Mouse (Mus musculus): ENCODE data around the gene Serp2. TPM values are rescaled to one million over a fixed set of nuclear protein-coding genes. Genes with fewer than 3 reads are reported as not detected.

Gene Serp2
- total RNA-seq, 2 experiments from 2014 or later, result not detected

DNA sequence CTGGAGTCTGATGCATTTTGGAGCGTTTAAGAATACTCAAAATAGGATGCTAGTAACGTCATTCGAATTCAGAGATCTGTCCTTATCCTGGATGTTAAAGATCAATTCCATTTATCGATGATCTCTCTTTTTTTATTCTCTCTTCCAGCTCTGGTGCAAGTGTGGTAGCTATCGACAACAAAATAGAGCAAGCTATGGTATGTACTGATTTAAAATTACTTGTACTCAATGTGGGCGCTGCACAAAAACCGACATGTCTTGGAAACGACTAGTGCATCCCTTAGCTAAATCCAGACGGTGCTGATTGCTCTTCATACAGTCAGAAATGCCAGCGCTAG, 51.6 kb downstream of the Serp2 start:
- no peak for ATAC-seq (replicated peaks; ENCODE audit: low FRiP score, poor library complexity, severe bottlenecking)

DNA sequence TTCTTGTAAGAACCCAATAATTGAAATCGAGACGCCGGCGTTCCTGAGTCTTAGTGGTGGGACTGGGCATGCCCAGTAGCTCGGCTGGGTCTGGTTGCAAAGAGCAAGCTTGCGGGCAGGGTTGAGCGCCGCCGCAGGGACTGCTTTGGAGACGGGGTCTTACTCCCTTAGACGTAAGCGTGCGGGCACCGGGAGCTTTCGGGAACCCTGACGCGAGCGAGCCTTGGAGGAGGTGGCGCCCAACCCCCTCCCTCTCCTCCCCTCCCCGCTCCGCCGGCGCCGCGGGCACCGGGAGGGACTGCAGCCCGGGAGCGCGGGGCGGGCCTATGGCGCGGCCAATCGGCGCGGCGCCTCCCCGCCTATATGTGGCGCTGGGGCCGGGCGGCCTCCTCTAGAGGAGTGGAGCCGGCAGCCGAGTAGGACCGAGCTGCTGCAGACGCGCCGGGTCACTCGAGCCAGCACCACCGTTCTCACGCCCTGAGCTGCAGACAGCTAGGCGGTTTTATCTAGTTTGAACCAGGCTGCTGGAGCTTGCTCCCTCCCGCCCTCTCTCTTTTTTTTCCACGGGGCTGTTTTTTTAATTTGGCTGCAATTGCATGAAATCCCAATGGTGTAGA, 52.5 kb downstream of the Serp2 start:
- ATAC-seq (replicated peaks; ENCODE audit: low FRiP score, poor library complexity, severe bottlenecking), result peak; percentile 83

DNA sequence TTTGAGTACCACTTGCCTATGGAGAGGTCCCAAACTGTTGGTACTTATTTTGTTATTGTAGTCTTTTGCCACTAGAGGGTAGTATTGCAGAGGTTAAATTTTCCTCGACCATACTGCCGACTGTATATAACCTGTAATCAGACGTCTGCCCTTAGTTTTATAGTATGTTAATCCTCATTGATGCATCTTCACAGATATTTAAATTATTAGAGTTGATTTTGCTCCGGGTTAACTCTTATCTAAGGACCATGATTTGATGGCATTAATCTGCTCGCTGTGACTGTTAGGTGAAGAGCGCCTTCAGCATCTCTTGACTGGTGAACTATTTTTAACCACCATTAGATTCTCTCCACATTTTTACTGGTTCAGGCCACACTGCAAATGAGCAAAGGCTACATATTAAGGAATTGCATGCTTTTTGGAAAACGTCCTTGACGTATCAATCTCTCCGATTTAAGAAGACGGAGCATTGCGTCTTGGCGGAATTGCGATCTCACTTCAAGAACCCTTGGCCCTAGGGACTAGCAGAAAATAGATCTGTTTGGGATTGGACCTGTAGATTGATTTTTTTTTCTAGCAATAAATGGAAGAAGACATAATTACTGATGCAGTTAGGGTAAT, 53.3 kb downstream of the Serp2 start:
- peak; percentile 43; the same call in 1 of the 2 replicates for ATAC-seq (replicated peaks; ENCODE audit: low FRiP score, poor library complexity, severe bottlenecking)

DNA sequence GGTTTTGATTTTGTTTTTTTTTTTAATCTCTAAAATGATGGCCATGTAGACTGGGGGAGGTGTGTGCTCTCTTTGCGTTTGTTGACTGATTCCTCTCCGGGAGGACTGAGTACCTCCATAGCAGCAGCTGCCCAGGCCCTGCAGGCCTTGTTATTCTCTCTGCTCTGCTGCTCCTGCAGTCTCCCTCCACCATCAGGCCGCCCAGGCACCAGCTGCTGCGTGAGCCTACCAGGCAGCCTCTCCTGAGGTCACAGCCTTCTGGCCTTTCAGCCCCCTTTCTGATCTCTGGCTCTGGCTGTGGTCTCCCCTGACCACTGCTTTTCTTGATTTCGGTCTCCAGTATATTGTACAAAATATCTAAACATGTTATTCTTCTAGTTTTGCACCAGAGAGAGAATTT, 56.7 kb downstream of the Serp2 start:
- no peak for ATAC-seq (replicated peaks; ENCODE audit: low FRiP score, poor library complexity, severe bottlenecking)

DNA sequence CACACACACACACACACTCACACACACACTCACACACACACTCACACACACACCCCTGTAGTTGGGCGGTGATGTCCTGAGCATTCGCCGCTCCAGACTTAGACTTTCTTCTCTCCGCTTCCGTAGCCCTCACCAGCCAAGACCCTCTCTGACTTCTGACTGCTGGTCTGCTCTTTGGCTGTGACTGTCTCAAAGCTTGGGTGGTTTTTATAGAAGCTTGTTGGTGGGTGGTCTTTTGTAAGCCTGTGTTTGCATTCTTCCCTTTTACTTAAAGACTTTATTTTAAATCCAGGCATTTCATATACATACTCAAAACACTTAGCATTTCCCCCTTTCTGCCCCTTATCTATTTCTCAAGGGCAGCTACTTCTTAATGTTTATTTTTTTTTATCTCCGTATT, 57.2 kb downstream of the Serp2 start:
- no peak for ATAC-seq (replicated peaks; ENCODE audit: low FRiP score, poor library complexity, severe bottlenecking)

DNA sequence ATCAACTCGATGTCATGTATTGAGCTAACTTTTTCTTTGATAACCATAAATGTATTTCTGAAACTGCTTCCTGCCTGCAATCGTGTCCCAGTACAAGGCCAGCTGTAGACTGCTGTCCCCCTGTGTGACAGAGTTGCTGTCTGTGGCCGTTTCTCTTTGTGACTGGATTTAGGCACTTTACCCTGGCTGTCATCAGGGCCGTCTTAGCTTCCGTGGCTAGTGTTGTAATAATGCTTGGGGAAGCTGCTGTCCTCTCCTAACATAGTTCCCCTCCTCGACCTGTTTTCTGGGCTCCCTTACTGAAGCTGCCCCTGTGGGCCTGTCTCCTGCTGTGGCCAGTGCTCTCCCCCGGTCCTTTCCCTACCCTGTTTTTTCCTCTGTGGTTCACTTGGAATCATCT, 58.5 kb downstream of the Serp2 start:
- ATAC-seq (replicated peaks; ENCODE audit: low FRiP score, poor library complexity, severe bottlenecking), result no peak

DNA sequence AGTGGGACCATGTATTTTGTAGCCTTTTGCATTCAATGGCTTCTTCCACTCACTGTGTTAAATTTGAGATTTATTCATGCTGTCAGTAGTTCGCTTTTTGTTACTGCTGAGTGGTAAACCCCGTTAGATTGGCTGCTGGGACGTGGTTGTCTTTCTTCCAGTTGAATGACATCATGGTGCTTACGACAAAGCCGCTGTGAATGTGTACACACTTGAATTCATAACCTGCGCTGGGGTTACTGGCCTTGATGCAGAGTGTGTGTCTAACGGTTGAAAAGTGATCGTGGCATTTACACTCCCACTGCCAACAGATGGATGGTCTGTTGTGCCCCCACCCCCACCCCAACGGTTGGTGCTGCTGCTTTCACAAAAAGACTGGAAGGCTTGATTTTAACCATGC, 59.5 kb downstream of the Serp2 start:
- ATAC-seq (replicated peaks; ENCODE audit: low FRiP score, poor library complexity, severe bottlenecking), result no peak

DNA sequence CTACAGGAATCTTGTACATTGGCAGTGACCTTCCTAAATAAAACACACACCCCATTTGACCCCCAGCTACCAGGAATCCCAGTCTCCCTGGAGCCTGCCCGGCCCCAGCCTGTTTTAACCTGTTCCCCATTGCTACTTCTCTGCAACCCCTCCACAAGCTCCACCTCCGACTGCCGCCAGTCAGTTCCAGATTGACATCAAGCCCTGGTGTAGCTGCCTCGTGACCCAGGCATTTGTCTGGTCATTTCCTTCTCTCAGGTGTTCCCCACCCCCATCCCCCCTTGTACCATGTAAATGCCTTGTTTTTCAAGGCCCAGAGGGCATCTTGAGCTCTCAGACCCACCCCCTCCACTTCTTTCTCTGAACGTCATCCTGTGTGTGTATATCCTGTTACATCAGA, 61.7 kb downstream of the Serp2 start:
- ATAC-seq (replicated peaks; ENCODE audit: low FRiP score, poor library complexity, severe bottlenecking), result no peak

DNA sequence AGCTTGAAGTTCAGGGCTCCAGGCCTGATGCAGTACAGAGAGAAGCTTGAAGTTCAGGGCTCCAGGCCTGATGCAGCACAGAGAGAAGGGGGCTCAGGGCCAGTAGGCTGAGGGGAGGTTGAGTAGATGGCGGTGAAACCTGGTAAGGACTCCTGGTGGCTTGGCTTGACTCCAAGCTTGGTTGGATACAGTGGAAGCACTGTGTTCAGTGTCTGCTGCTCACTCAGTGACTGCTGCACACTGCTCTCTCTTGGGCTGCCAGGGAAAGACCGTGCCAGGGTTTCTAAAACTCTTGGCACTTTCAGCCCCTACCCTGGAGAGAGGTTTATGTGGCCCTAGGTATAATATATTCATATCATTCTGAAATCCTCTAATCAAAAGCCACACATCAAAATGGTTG, 67.6 kb downstream of the Serp2 start:
- ATAC-seq (replicated peaks; ENCODE audit: low FRiP score, poor library complexity, severe bottlenecking), result no peak

DNA sequence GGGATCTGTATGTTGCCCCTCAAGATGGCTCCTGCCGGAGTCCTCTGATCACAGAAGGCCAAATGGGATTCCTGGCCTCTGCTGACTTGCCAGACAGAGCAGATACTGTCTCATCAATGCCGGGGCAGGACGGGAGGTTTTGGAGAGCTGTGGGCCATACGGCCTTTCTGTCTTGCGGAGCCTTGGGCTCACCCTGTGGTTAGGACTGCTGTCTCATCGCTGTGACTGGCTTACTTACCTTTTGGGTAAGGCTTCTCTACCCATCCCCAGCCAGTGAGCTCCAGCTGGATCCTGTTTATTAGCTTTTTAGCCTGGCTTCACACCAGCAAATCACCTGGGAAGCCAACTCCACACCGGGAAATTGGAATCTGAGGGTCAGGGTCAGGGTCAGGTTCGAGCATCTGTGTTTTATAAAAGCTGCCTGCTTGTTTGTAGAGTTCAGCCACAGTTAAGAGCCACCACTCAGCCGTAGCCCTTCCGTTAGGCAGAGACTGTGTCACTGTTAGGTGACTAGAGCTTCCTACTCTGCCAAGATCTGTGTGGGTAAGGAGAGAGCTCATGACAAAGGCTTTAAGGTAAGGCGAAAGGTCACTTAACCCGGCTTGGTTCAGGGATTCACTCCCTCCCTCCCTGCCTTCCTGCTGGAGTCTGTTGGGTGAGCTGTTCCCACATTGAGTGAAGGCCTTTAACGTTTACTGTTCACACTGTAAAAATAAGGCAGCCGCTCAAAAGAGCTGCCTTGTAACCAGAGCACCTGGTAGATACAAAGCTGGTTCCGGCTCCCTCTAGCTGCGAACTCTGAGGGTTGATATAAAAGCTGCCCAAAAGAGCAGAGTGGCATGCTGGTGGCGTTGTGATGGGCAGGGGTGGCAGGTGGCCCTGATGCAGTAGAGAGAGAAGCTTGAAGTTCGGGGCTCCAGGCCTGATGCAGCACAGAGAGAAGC, 68.3 kb downstream of the Serp2 start:
- no peak for ATAC-seq (replicated peaks; ENCODE audit: low FRiP score, poor library complexity, severe bottlenecking)

DNA sequence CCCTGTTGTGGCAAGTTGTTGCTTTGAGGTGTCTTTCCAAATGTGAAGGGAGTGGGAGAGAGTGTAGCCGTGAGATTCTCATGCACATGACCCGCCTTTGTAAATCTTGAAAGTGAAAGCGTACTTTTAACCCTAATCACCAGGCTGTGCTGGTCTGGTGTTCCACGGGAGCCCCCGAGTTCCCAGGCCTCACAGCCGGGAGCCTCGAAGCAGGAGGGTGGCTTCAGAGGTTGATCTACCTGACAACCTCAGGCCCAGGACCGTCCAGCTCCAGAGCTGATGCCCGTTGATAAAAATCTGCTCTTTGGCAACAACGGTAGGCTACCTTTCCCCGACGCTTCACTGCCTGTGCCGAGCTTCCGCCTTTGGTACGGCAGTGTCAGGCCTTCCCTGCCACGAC, 69.1 kb downstream of the Serp2 start:
- no peak for ATAC-seq (replicated peaks; ENCODE audit: low FRiP score, poor library complexity, severe bottlenecking)

DNA sequence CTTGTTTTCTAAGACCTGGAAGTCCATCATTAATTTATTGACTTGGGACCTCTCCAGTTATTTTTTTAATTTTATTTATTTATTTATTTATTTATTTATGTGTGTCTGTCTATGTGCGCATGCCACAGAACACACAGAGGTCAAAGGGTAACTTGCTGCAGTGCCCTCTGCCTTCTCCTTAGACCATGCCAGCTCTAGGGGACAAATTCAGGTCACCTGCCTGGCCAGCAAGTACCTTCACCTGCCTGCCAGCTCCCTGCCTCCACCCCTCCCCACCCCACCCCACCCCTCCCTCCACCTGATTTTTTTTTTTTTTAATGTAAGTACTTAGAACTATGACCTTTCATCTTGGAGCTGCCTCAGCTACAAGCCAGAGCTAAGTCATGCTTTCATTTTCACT, 73.0 kb downstream of the Serp2 start:
- ATAC-seq (replicated peaks; ENCODE audit: low FRiP score, poor library complexity, severe bottlenecking), result no peak

Other genes with a start within 250 kb of the Serp2 start
- 51.1 and 58.7 TPM in 2 replicates for gene Tsc22d1, start 141.9 kb downstream of the Serp2 start, total RNA-seq (2015; ENCODE audit: low replicate concordance)
- 20.2 and 41.1 TPM in 2 replicates for gene Tsc22d1, start 141.9 kb downstream of the Serp2 start, total RNA-seq (2017; ENCODE audit: low replicate concordance)